Mouse (Mus musculus): ENCODE data around the gene Elmsan1. TPM values are rescaled to one million over a fixed set of nuclear protein-coding genes. Genes with fewer than 3 reads are reported as not detected.

Elmsan1 gene
- polyA plus RNA-seq, 1 experiment from 2014 or later: 2.7 TPM

DNA sequence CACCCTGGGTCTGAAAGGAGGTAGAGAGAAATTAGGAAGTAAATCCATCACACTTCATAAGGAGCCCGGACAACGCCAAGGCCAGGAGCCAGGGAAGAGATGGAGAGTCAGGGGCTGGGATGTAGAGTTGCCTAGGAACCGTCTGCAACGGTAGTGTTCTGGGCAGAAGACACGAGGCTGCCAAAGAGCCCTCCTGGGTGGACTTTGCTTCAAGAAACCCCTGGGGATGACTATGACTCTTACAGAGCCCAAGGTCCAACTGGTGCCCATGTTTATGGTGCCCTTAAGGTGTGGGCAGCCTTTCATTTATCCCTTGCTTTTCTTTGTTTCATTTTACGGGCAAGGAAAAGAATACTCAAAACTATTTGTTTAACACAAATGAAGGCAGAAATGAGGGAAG lies 36.7 kb downstream of the Elmsan1 start:
- Histone ChIP-seq H3K27ac (ENCODE audit: low read length) (no peak overlapping the region), H3K9ac (ENCODE audit: low read depth, low read length) (no peak overlapping the region), H3K36me3 (ENCODE audit: control insufficient read depth, insufficient read depth, low read length) (no peaks in the 10 kb centered on the region), H3K4me2 (ENCODE audit: low read length) (no peak overlapping the region), H3K27me3 (ENCODE audit: control insufficient read depth, insufficient read depth, low read depth, low read length) (no peaks in the 10 kb centered on the region), H3K4me1 (ENCODE audit: control insufficient read depth, insufficient read depth, low read length) (peaks cover 21% of the 10 kb centered on the region), H3K4me3 (ENCODE audit: low read depth, low read length) (no peak overlapping the region), H3K9me3 (replicated peaks; ENCODE audit: control insufficient read depth, low read length, poor library complexity, severe bottlenecking) (no peaks in the 10 kb centered on the region)
- WGBS: 56% methylated on average over 6 of the region's 6 CpGs
- no peak for ATAC-seq

GRCm38 (mm10) chr12:84180701-84181435 lies 37.8 kb downstream of the Elmsan1 start:
- Histone ChIP-seq H3K9me3 (replicated peaks; ENCODE audit: control insufficient read depth, low read length, poor library complexity, severe bottlenecking) (no peaks in the 10 kb centered on the region), H3K27ac (ENCODE audit: low read length) (no peak overlapping the region), H3K36me3 (ENCODE audit: control insufficient read depth, insufficient read depth, low read length) (no peaks in the 10 kb centered on the region), H3K27me3 (ENCODE audit: control insufficient read depth, insufficient read depth, low read depth, low read length) (no peaks in the 10 kb centered on the region), H3K9ac (ENCODE audit: low read depth, low read length) (no peak overlapping the region), H3K4me1 (ENCODE audit: control insufficient read depth, insufficient read depth, low read length) (peaks cover 32% of the 10 kb centered on the region), H3K4me2 (ENCODE audit: low read length) (no peak overlapping the region), H3K4me3 (ENCODE audit: low read depth, low read length) (no peak overlapping the region)
- WGBS: 57% methylated on average over 8 of the region's 8 CpGs
- ATAC-seq: peak; percentile 63

- Histone ChIP-seq H3K9me3 (replicated peaks; ENCODE audit: control insufficient read depth, low read length, poor library complexity, severe bottlenecking) (no peaks in the 10 kb centered on the region), H3K4me2 (ENCODE audit: low read length) (no peak overlapping the region), H3K4me3 (ENCODE audit: low read depth, low read length) (no peak overlapping the region), H3K36me3 (ENCODE audit: control insufficient read depth, insufficient read depth, low read length) (no peaks in the 10 kb centered on the region), H3K27me3 (ENCODE audit: control insufficient read depth, insufficient read depth, low read depth, low read length) (no peaks in the 10 kb centered on the region), H3K9ac (ENCODE audit: low read depth, low read length) (no peak overlapping the region), H3K27ac (ENCODE audit: low read length) (no peak overlapping the region), H3K4me1 (ENCODE audit: control insufficient read depth, insufficient read depth, low read length) (peaks cover 36% of the 10 kb centered on the region)
- no peak for ATAC-seq
- WGBS: 69% methylated on average over 3 of the region's 3 CpGs
These were observed 38.6 kb downstream of the Elmsan1 start for GRCm38 (mm10) chr12:84180090-84180489.

- no peaks in the 10 kb centered on the region for H3K27me3 ChIP-seq (ENCODE audit: control insufficient read depth, insufficient read depth, low read depth, low read length)
- peaks cover 36% of the 10 kb centered on the region for H3K4me1 ChIP-seq (ENCODE audit: control insufficient read depth, insufficient read depth, low read length)
- 59% methylated on average over 10 of the region's 10 CpGs for WGBS
- H3K36me3 ChIP-seq (ENCODE audit: control insufficient read depth, insufficient read depth, low read length): no peaks in the 10 kb centered on the region
- no peak for ATAC-seq
- no peak overlapping the region for H3K27ac ChIP-seq (ENCODE audit: low read length)
- H3K9ac ChIP-seq (ENCODE audit: low read depth, low read length): no peak overlapping the region
- H3K4me3 ChIP-seq (ENCODE audit: low read depth, low read length): no peak overlapping the region
- H3K9me3 ChIP-seq (replicated peaks; ENCODE audit: control insufficient read depth, low read length, poor library complexity, severe bottlenecking): no peaks in the 10 kb centered on the region
- no peak overlapping the region for H3K4me2 ChIP-seq (ENCODE audit: low read length)
These were observed 39.8 kb downstream of the Elmsan1 start for GRCm38 (mm10) chr12:84178652-84179445.

DNA sequence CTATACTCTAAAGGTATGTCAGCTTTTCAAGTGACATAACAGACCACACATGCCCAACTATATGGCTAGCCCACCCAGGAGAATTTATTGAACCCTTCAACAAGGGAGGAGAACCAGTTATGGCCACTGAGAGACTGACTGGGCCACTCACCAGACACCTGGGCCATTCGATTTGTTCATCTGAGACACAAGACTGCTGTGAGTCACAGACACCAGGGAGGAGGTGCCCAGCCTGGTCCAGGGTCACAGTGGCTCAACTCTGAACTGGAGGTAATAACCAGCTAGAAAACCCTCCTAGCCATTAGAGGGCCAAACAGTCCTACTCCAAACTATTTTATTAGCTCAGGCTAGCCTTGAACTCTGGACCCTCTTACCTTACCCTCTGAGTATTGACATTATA lies 40.6 kb downstream of the Elmsan1 start:
- H3K9ac ChIP-seq (ENCODE audit: low read depth, low read length): no peak overlapping the region
- H3K27me3 ChIP-seq (ENCODE audit: control insufficient read depth, insufficient read depth, low read depth, low read length): no peaks in the 10 kb centered on the region
- no peak overlapping the region for H3K27ac ChIP-seq (ENCODE audit: low read length)
- H3K9me3 ChIP-seq (replicated peaks; ENCODE audit: control insufficient read depth, low read length, poor library complexity, severe bottlenecking): no peaks in the 10 kb centered on the region
- H3K36me3 ChIP-seq (ENCODE audit: control insufficient read depth, insufficient read depth, low read length): peaks cover 7% of the 10 kb centered on the region
- WGBS: 56% methylated on average over 1 of the region's 1 CpGs
- no peak overlapping the region for H3K4me2 ChIP-seq (ENCODE audit: low read length)
- no peak overlapping the region for H3K4me3 ChIP-seq (ENCODE audit: low read depth, low read length)
- H3K4me1 ChIP-seq (ENCODE audit: control insufficient read depth, insufficient read depth, low read length): peaks cover 36% of the 10 kb centered on the region
- no peak for ATAC-seq

GRCm38 (mm10) chr12:84176886-84177765 lies 41.6 kb downstream of the Elmsan1 start:
- Histone ChIP-seq H3K9ac (ENCODE audit: low read depth, low read length) (peak overlapping the region; percentile 62), H3K4me2 (ENCODE audit: low read length) (peak overlapping the region; percentile 55), H3K9me3 (replicated peaks; ENCODE audit: control insufficient read depth, low read length, poor library complexity, severe bottlenecking) (no peaks in the 10 kb centered on the region), H3K4me3 (ENCODE audit: low read depth, low read length) (no peak overlapping the region), H3K27ac (ENCODE audit: low read length) (peak overlapping the region; percentile 85), H3K27me3 (ENCODE audit: control insufficient read depth, insufficient read depth, low read depth, low read length) (no peaks in the 10 kb centered on the region), H3K36me3 (ENCODE audit: control insufficient read depth, insufficient read depth, low read length) (peaks cover 9% of the 10 kb centered on the region), H3K4me1 (ENCODE audit: control insufficient read depth, insufficient read depth, low read length) (peaks cover 36% of the 10 kb centered on the region)
- no peak for ATAC-seq
- 38% methylated on average over 6 of the region's 6 CpGs for WGBS

DNA sequence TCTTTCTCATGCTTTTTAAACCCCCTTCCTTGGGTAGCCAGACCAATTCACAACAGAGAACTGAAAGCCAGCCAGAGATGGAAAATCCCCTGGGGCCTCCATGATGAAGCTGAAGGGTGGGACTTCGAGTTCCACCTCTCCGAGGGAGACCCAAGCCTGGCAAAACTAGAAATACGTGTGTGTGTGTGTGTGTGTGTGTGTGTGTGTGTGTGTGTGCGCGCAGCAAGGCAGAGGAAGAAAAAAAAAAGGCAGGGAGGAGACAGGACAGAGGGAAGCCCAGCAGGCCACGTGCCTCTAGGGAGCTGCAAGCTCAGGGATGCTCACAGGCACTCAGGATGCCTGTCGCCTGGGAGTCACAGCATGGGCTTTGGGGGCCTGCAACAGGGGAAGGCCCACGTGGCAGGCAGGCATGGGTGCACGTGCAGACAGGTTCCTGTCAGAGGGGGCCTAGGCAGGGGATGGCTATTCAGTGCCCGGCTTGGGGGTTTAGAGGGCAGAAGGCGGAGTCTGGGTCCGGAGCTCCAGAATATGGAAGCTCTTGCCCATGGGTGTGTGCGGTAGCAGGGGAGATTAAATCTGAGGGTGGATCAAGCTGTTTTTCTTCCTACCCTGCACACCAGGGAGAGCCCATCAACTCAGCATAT lies 42.4 kb downstream of the Elmsan1 start:
- ATAC-seq: peak; percentile 34
- H3K9ac ChIP-seq (ENCODE audit: low read depth, low read length): peak overlapping the region; percentile 62
- peak overlapping the region; percentile 34 for H3K4me3 ChIP-seq (ENCODE audit: low read depth, low read length)
- peaks cover 30% of the 10 kb centered on the region for H3K4me1 ChIP-seq (ENCODE audit: control insufficient read depth, insufficient read depth, low read length)
- WGBS: 4% methylated on average over 13 of the region's 13 CpGs
- H3K36me3 ChIP-seq (ENCODE audit: control insufficient read depth, insufficient read depth, low read length): peaks cover 9% of the 10 kb centered on the region
- H3K9me3 ChIP-seq (replicated peaks; ENCODE audit: control insufficient read depth, low read length, poor library complexity, severe bottlenecking): no peaks in the 10 kb centered on the region
- H3K27me3 ChIP-seq (ENCODE audit: control insufficient read depth, insufficient read depth, low read depth, low read length): no peaks in the 10 kb centered on the region
- H3K27ac ChIP-seq (ENCODE audit: low read length): peak overlapping the region; percentile 85
- H3K4me2 ChIP-seq (ENCODE audit: low read length): peak overlapping the region; percentile 55

DNA sequence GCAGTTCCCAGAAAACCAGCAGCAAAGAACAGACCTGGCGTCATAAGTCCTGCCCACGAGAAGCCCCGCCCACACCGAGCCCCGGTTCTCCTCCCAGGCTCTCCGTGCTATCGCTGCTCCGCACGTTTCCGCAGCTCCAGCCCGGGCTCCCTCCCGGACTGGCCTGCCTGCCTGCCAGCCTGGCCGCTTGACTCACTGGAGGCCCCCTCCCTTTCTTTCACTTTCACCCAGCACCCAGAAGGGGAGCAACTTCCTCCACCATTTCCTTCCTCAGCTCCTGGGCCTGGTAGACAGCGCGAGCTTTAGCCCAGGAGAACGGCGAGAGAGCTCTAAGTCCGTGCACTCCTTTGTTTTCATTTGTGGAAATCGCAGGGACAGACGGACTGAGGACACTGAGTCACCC lies 43.0 kb downstream of the Elmsan1 start:
- peaks cover 9% of the 10 kb centered on the region for H3K36me3 ChIP-seq (ENCODE audit: control insufficient read depth, insufficient read depth, low read length)
- ATAC-seq: peak; percentile 87
- WGBS: under 1% methylated on average over 20 of the region's 20 CpGs

More for the DNA sequence above, 43.0 kb downstream of the Elmsan1 start:
- Histone ChIP-seq H3K4me2 (ENCODE audit: low read length) (peak overlapping the region; percentile 55), H3K27me3 (ENCODE audit: control insufficient read depth, insufficient read depth, low read depth, low read length) (no peaks in the 10 kb centered on the region), H3K4me3 (ENCODE audit: low read depth, low read length) (peak overlapping the region; percentile 34), H3K9ac (ENCODE audit: low read depth, low read length) (peak overlapping the region; percentile 62), H3K27ac (ENCODE audit: low read length) (peak overlapping the region; percentile 85), H3K9me3 (replicated peaks; ENCODE audit: control insufficient read depth, low read length, poor library complexity, severe bottlenecking) (no peaks in the 10 kb centered on the region), H3K4me1 (ENCODE audit: control insufficient read depth, insufficient read depth, low read length) (peaks cover 25% of the 10 kb centered on the region)
